In genomic region chr5:129029131-129029723, GRCm38 (mm10) we compare ENCODE assay signal across 27 mouse cellular contexts.
"Had no signal": no experiment of that assay in that cellular context is flagged by ENCODE, and none has a peak within 500 bp of the region (broad histone marks: within the 10 kb centered on the region; RNA-seq: fewer than 3 reads in every experiment).

No protein-coding gene starts in this region.

- H3K4me3 ChIP-seq: gastrocnemius, adult 2 months; heart, embryonic 13.5 days; heart, embryonic 15.5 days; hindbrain, embryonic 13.5 days; hindbrain, embryonic 15.5 days; kidney, embryonic 15.5 days; limb, embryonic 13.5 days; limb, embryonic 15.5 days; liver, embryonic 12.5 days had no signal

- H3K9ac ChIP-seq: heart, embryonic 13.5 days; heart, embryonic 15.5 days; hindbrain, embryonic 13.5 days; hindbrain, embryonic 15.5 days; kidney, embryonic 15.5 days; limb, embryonic 13.5 days; limb, embryonic 15.5 days; liver, embryonic 12.5 days; liver, embryonic 14.5 days had no signal

- H3K4me2 ChIP-seq: heart, embryonic 11.5 days; heart, embryonic 13.5 days; heart, embryonic 15.5 days; hindbrain, embryonic 13.5 days; hindbrain, embryonic 15.5 days; kidney, embryonic 15.5 days; limb, embryonic 13.5 days; limb, embryonic 15.5 days; liver, embryonic 12.5 days had no signal

- H3K4me1 ChIP-seq: heart, embryonic 13.5 days; heart, embryonic 15.5 days; hindbrain, embryonic 13.5 days; hindbrain, embryonic 15.5 days; kidney, embryonic 15.5 days; limb, embryonic 13.5 days; limb, embryonic 15.5 days; liver, embryonic 12.5 days had no signal

- ATAC-seq: hindbrain, postnatal 0 days; intestine, embryonic 16.5 days; liver, embryonic 12.5 days had no signal

- H3K27ac ChIP-seq: gastrocnemius, adult 2 months; heart, embryonic 13.5 days; heart, embryonic 15.5 days; hindbrain, embryonic 13.5 days; hindbrain, embryonic 15.5 days; hindbrain, postnatal 0 days; kidney, embryonic 15.5 days; kidney, postnatal 0 days; limb, embryonic 13.5 days; limb, embryonic 15.5 days; liver, embryonic 12.5 days; liver, embryonic 14.5 days had no signal

- H3K9me3 ChIP-seq: heart, embryonic 13.5 days; heart, embryonic 15.5 days; hindbrain, embryonic 13.5 days; hindbrain, embryonic 15.5 days; kidney, embryonic 15.5 days; limb, embryonic 15.5 days had no signal

- DNase-seq: gastrocnemius, adult 2 months; gastrocnemius, postnatal 10 days; gastrocnemius, postnatal 25 days; heart, adult 18-20 months; heart, postnatal 14 days; heart, postnatal 36 days; kidney, adult 11 months; kidney, adult 2 months; kidney, adult 9 months; kidney, postnatal 14 days; kidney, postnatal 36 days; layer of hippocampus, adult 9-11 months; layer of hippocampus, postnatal 36 days; left cerebral cortex, postnatal 4 days had no signal

- H3K27me3 ChIP-seq: heart, embryonic 13.5 days; heart, embryonic 15.5 days; hindbrain, embryonic 13.5 days; hindbrain, embryonic 15.5 days; kidney, embryonic 15.5 days; limb, embryonic 13.5 days; limb, embryonic 15.5 days; liver, embryonic 12.5 days had no signal
